Mouse (Mus musculus): ENCODE measurements around the gene Ier5l. TPM values are rescaled to one million over a fixed set of nuclear protein-coding genes. Genes with fewer than 3 reads are reported as not detected.
A peak's percentile ranks its signal among the peaks of the same experiment; 100 is the strongest.

The Ier5l gene
- polyA plus RNA-seq, 1 experiment: 9.9 TPM

GRCm38 (mm10) chr2:30436156-30436545, 37.9 kb downstream of the Ier5l start:
- TF ChIP-seq POLR2A (IDR thresholded peaks at IDR 0.05; ENCODE audit: low read depth, low read length) (no peak), CTCF (conservative IDR thresholded peaks at IDR 0.05; ENCODE audit: insufficient read depth, insufficient read length, low read depth, low read length) (peak; percentile 71)
- Histone ChIP-seq H3K27ac (ENCODE audit: insufficient read depth, low read depth, low read length) (0 out of 2 replicates have a peak overlapping the region, but pooled peaks have one; percentile 14), H3K36me3 (ENCODE audit: control insufficient read depth, insufficient read depth, low read length) (no peaks in the 10 kb centered on the region; the same call in 1 of the 2 replicates), H3K4me1 (ENCODE audit: control insufficient read depth, insufficient read depth, low read length) (peaks cover 26% of the 10 kb centered on the region; the same call in 1 of the 2 replicates), H3K4me3 (ENCODE audit: insufficient read depth, low read depth, low read length) (no peak overlapping the region), H3K27me3 (replicated peaks; ENCODE audit: control insufficient read depth, insufficient read depth, low read length) (no peaks in the 10 kb centered on the region)
- peak; percentile 89 for DNase-seq
- WGBS: 53% methylated on average over 5 of the region's 5 CpGs

GRCm38 (mm10) chr2:30435326-30436155, 38.5 kb downstream of the Ier5l start:
- peak; percentile 82 for DNase-seq
- Histone ChIP-seq H3K27me3 (replicated peaks; ENCODE audit: control insufficient read depth, insufficient read depth, low read length) (no peaks in the 10 kb centered on the region), H3K27ac (ENCODE audit: insufficient read depth, low read depth, low read length) (0 out of 2 replicates have a peak overlapping the region, but pooled peaks have one; percentile 14), H3K4me3 (ENCODE audit: insufficient read depth, low read depth, low read length) (no peak overlapping the region), H3K36me3 (ENCODE audit: control insufficient read depth, insufficient read depth, low read length) (no peaks in the 10 kb centered on the region; the same call in 1 of the 2 replicates), H3K4me1 (ENCODE audit: control insufficient read depth, insufficient read depth, low read length) (peaks cover 21% of the 10 kb centered on the region; the same call in 1 of the 2 replicates)
- 45% methylated on average over 5 of the region's 5 CpGs for WGBS
- TF ChIP-seq CTCF (conservative IDR thresholded peaks at IDR 0.05; ENCODE audit: insufficient read depth, insufficient read length, low read depth, low read length) (peak; percentile 99), POLR2A (IDR thresholded peaks at IDR 0.05; ENCODE audit: low read depth, low read length) (no peak)

- H3K4me1 ChIP-seq (ENCODE audit: control insufficient read depth, insufficient read depth, low read length): no peaks in the 10 kb centered on the region
- H3K36me3 ChIP-seq (ENCODE audit: control insufficient read depth, insufficient read depth, low read length): peaks cover 6% of the 10 kb centered on the region
- no peak overlapping the region for H3K27ac ChIP-seq (ENCODE audit: insufficient read depth, low read depth, low read length)
- TF ChIP-seq CTCF (conservative IDR thresholded peaks at IDR 0.05; ENCODE audit: insufficient read depth, insufficient read length, low read depth, low read length) (no peak), POLR2A (IDR thresholded peaks at IDR 0.05; ENCODE audit: low read depth, low read length) (no peak)
- H3K4me3 ChIP-seq (ENCODE audit: insufficient read depth, low read depth, low read length): no peak overlapping the region
- H3K27me3 ChIP-seq (replicated peaks; ENCODE audit: control insufficient read depth, insufficient read depth, low read length): no peaks in the 10 kb centered on the region
- DNase-seq: peak; percentile 52
Measured at GRCm38 (mm10) chr2:30429156-30429555, 44.9 kb downstream of the Ier5l start.

Other genes with a start within 250 kb of the Ier5l start
- gene Lrrc8a, start 236.5 kb downstream of the Ier5l start, polyA plus RNA-seq (2012; rRNA removed): 42.0 and 45.4 TPM in 2 replicates
- 6.4 and 12.7 TPM in 2 replicates for gene Gm28035, start 233.7 kb downstream of the Ier5l start, polyA plus RNA-seq (2012; rRNA removed)
- gene Phyhd1, start 208.0 kb downstream of the Ier5l start, polyA plus RNA-seq (2012; rRNA removed): 117 and 130 TPM in 2 replicates
- not detected in 2 replicates for gene Gm28038, start 193.2 kb downstream of the Ier5l start, polyA plus RNA-seq (2012; rRNA removed)
- gene Dolk, start 187.9 kb downstream of the Ier5l start, polyA plus RNA-seq (2012; rRNA removed): 29.6 and 32.4 TPM in 2 replicates
- gene Nup188, start 187.8 kb downstream of the Ier5l start, polyA plus RNA-seq (2012; rRNA removed): 17.5 and 18.7 TPM in 2 replicates
- gene Sh3glb2, start 114.9 kb downstream of the Ier5l start, polyA plus RNA-seq (2012; rRNA removed): 84.6 and 132 TPM in 2 replicates
- 46.8 and 53.3 TPM in 2 replicates for gene Miga2, start 110.0 kb downstream of the Ier5l start, polyA plus RNA-seq (2012; rRNA removed)
- gene Dolpp1, start 82.0 kb downstream of the Ier5l start, polyA plus RNA-seq (2012; rRNA removed): 30.6 and 36.4 TPM in 2 replicates
- gene Crat, start 58.4 kb downstream of the Ier5l start, polyA plus RNA-seq (2012; rRNA removed): 214 and 254 TPM in 2 replicates
- gene Ptpa, start 58.2 kb downstream of the Ier5l start, polyA plus RNA-seq (2012; rRNA removed): 132 and 176 TPM in 2 replicates
- 1.2 and 1.3 TPM in 2 replicates for gene Cstad, start 120.8 kb upstream of the Ier5l start, polyA plus RNA-seq (2012; rRNA removed)